Mouse (Mus musculus) stomach, postnatal 0 days (tissue): ENCODE measurements around the gene Syce2.

ENCODE experiments used
- CTCF ChIP-seq: IDR thresholded peaks from 2 replicates; pipeline ENCODE4 v1.5.1; 2016; ENCODE audit warnings: antibody characterized with exemption, low read depth, mild to moderate bottlenecking, moderate library complexity
- EP300 ChIP-seq: optimal IDR thresholded peaks from 2 replicates; pipeline ENCODE3; 2016; ENCODE audit warnings: antibody characterized with exemption

- TF ChIP-seq CTCF (peak; percentile 92), EP300 (no peak)
Observed at GRCm38 (mm10) chr8:84902920-84903661, 31.2 kb downstream of the Syce2 start.
